Mouse (Mus musculus): Measurements from ENCODE around the gene Npas3.

GRCm38 (mm10) chr12:53556359-53556758, 307.9 kb downstream of the Npas3 start:
- TF ChIP-seq CTCF (IDR thresholded peaks at IDR 0.05; ENCODE audit: insufficient read depth, low read depth, low read length) = no peak
- TF ChIP-seq POLR2A (IDR thresholded peaks at IDR 0.05; ENCODE audit: insufficient read depth, low read depth, low read length) = no peak

Data from olfactory bulb, adult 2 months (tissue).